Mouse (Mus musculus): ENCODE measurements around the gene Gstz1. TPM values are rescaled to one million over a fixed set of nuclear protein-coding genes. Genes with fewer than 3 reads are reported as not detected.
"Not testable (repeated sequence)": the region's sequence is repeated elsewhere in the genome, so short reads cannot be mapped to it uniquely, and the experiment has no call there.

Gene Gstz1
- polyA plus RNA-seq (2017; shearing (Covaris generic)): 10 to 100 TPM; 15.3 to 15.7 TPM

DNA sequence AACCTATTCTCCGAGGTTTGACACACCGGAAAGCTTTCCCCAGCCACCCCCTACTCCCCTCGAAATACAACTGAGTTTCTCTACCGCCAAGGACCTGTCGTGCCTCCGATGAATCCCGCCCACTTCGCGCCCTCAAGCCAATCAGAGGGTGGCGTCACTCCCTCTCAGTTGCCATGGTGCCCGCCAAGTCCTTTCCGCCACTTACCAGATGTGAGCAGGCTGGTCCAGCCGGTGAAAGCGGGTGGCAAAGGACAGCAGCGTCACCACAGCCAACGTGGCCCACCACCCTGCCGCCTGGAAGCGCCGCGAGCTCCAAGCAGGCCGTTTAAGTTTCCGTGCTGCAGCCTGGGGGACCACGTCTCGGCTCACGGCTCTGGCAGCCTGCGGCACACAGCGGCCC lies at the start of gene Gstz1:
Gstz1 (plus strand) TSS at position 200 of the 400 bp plus-strand sequence.
- peak; percentile 78 for ATAC-seq

DNA sequence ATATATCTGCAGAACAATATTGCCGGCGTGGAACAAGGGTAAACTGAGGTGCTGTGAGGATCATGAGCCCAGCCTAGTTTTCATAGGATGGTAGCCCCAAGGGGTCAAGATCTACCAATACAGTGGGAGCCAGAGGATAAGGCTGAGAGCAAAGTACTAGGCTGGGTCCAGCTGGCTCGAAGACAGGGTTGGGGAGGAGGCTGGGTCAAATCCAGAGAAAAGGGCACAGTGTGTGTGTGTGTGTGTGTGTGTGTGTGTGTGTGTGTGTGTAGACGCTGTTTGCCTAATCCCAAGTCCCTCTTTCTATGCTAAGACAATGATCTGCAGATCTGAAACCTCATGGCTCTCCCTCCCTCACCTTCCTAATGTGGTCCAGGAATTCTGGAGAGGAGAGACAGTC lies 46.6 kb upstream of the Gstz1 start:
- no peak for ATAC-seq

DNA sequence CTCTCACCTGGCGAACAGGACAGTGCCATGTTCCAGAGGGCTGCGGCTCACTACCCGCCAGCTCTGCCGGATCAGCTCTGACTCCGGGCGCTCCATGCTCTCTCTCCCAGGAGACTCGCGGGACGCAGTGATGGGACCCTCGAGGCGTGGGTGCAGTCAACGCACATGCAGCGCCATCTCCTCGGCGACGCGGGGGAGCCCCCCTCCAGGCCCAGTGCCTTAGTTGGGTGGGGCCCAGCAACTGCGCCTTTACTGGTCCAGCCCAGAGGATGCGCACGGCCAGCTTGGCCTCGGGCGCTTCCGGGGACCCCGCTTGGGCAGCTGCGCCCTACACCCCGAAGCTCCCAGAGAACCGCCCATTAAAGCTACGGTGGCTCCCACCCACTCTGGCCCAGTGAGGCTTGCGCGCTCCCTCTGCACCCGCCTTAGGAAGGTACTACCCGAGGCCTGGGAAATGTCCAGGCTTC lies 44.8 kb upstream of the Gstz1 start, which contains the start of gene Ngb:
Ngb (minus strand) TSS at position 375 of the 467 bp plus-strand sequence.
- no peak for ATAC-seq

DNA sequence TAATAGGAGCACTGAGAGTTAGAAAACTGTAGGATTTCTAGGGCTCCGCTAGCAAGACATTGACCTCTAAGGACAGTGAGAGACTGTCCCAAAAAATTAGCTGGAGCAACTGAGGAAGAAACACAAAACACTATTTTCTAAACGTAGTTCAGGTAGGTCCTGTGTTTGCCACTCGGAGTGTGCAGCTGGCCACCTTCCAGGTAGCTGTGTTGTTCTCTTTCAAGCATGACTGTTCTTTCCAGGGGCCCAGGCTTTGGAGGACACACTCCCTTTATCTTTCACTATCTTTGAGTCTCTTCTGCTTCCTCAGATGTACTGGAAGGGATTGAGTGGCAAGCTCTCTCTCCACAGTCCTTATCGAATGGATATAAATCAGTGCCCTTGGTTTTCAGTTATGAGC lies 43.5 kb upstream of the Gstz1 start:
- no peak for ATAC-seq

DNA sequence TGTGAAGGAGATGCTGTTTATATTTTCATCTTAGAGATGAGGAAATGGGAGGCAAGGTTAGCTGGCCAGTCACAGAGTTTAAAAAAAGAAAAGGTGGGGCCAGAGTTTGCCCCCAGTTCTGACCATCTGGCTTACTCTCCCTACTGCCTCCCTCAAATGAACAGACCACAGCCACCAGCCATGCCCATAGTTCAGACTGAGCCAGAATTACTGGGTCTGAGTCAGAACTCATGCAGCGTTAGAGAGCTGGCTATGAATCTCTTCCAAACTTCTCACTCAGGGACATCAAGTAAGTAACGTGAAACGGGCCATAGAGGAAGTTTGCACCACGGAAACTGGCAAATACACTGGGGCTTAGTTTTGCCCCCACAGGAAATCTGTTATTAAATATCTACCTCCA lies 42.2 kb upstream of the Gstz1 start:
- ATAC-seq: no peak

DNA sequence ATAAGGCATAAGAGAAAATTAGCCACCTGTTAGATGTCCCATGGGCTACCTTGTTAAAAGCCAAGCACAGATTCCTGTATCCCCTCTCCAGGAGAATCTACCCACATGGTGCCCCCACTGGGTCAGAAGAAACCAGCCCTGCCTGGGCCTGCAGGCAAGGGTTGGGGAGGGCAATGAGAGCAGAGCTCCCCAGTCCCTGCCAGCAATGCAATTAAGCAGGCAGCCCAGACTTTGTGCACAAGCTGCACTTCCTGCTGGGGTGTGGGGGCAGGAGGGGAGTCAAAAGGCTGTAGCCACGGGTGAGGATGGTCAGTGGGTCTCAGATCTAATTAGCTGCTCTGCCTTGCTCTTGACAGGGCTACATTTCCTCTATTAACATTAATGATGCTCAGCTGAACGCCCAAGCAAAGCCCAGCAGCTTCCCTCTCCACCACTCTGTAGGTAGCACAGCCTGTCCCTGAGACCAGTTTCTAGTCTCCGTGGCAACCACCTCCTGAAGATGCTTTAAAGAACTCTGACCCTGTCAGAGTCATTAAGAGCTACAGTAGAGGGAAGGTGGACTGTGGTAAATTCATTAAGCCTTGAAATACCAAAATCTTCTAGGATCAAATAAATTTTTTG lies 39.5 kb upstream of the Gstz1 start:
- ATAC-seq: no peak

DNA sequence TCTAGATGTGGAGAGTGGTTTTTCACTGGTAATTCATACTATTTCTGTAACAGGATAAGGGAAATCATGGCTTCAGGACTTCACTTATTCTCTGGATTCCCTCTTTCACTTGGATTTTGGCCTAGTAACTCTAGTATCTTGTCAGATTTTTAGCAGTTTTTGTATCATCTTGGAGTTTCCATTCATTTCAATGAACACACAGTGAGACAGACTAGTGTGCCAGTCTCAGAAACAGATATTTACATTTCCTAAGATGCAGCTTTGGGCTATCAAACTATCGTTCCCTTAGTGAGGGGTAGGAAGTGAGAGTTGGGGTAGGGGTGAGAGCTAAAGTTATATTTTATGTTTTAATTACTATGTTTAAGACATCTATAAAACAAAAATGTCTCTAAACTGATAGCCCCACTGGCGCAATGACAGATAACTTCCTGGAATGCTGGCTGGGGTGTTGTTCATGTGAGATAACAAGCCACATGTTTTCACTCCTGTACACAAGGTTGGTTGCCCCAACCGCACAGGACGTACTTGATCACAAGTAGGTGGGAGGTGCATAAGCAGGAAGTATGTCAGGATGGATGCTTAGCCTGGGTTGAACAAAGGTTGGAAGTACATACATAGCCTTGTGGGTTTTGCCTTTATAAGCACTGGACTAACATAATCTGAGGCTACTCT lies 24.9 kb upstream of the Gstz1 start:
- ATAC-seq: no peak

DNA sequence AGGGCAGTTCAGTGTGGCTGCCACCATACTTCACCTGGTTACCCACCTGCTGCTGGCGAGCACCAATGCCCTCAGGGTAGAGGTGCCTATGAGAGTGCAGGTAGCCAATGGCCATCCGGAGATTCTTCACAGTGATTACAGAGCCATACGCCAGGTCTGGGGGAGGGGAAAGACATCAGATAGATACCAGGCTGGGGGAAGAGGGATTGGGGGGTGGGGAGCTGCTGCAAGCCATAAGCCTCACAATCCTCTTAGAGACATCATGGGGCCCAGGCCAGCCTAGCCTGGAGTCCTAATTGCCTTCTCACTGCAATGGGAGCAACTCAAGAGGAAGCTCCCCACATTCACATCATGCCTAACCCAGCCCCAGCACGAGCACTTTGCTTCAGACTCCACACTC lies 19.7 kb upstream of the Gstz1 start:
- ATAC-seq: no peak

DNA sequence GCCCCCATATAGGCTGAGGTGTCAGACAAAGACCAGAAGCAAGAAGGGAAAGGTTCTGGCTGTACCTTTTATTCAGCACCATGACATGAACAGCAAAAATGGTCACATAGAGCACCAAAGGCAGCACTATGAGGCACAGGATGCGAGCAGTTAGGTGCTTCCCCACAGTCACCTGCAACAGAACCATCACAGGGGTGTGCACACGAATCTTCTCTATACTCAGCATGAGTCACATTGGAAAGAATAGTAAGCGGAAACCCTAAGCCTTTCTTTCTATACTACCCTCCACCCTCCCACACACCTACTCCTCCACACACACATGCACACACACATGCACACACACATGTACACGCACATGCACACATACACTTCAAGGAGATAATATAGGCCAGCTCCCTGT lies 16.7 kb upstream of the Gstz1 start:
- ATAC-seq: peak; percentile 98

DNA sequence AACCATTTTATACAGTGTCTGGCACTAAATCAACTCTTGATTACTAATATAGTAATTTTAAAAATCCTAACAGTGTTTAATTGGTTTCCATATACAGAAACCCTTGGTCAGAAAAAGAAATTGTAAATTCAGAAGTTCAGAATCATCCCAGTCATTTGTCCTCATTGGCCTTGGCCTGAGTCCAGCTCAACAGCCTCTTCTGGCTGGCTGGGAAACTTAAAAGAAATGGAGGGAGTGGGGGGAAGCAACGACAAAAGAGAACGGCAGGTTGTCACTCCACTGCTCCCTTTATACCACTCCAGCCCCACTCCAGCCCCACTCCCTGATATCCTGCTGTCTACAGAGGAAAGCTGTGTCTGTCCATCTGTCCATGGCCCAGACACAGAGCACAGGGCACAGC lies 15.8 kb upstream of the Gstz1 start:
- no peak for ATAC-seq

DNA sequence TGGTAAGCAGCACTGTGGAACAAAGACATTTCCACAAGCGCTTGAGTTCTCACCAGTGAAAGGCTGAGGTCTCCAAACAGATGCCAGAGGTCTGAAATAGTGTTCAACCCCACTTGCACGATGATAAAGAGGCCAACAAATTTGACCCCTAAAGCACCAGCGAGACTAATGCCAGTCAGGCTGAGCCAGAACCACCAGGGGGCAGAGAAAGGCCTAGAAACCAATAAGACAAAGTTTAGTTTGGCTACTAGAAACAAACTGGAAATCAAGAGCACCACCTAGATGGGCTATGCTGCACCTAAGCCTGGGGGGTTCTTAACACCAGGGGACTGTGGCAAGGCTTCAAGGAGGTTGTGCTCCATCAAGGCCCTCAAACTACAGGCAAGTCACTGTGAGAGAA lies 15.3 kb upstream of the Gstz1 start:
- ATAC-seq: no peak

DNA sequence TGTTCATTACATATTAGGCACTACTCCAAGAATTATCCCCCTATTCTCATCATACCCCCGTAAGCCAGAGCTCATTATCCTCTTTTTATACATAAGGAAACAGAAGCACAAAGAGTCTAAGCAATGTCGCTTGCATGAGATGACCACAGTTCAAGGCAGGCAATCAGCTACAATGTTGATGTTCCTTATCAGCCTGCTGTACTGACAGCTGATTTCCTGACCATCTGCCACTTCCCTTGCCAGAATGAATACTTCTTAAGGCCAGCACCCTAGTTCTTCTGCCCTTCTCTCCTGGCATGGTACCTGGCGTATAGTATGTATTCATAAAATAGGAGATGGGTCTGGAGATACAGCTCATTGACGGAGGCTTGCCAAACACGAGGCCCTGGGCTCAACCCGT lies 14.8 kb upstream of the Gstz1 start:
- ATAC-seq: no peak

DNA sequence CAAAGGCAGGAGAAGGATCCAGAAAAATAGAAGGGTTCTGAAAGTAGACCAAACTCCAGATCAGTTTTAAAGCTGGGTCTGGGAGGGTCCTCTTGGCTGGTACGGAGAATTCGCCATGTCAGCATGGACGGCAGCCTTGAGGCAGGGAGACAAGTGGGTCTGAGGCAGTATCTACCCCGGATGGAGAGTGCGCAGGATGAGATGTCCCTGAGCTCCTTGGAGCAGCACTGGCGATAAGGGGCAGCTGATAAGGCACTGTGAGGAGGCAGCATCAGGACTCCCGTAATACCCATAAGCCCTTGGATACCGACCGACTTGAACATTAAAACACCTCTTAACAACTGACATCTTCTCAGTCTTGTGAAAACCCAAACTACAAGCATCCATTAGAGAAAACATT lies 14.2 kb upstream of the Gstz1 start:
- no peak for ATAC-seq

DNA sequence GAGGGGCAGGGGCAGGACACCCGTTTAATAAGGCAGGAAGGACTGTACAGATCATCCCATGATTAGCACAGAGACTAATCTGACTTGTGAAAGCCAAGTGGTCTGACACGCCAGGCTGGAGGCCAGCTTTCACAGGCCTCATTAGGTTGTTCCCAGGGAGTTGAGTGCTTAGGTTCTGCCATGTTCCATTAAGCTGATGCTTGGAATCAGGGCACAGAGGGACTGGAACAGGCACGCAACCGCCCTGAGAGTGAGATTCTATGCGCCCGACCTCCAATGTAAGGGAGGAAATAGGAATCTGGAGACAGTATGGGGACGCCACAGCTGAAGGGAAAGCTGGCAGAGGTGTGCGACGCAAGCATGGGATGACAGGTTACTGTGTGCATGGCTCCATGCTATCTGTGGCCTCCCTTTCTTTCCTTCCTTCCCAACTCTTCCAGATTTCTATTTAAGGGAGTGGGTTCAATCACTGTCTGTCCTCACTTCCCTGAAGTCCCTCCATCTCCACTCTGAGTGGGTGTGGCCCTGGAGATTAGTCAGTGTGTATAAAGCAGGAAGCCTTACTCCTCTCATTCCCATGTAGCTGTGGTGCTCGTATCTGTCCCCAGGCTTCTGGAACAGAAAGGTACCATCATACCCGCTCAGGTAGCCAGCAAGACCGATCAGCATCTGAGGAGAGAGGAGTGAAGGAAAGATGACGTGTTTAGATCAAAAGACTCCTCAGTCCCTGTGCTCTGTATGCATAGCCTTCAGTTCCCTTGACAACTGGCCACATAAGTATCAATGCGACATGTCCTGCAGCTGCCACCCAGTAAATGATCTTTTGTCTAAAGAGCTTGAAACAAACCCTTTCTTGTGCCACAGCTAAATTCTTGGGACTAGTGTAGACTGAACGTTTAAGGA lies 9.3 kb upstream of the Gstz1 start:
- no peak for ATAC-seq

DNA sequence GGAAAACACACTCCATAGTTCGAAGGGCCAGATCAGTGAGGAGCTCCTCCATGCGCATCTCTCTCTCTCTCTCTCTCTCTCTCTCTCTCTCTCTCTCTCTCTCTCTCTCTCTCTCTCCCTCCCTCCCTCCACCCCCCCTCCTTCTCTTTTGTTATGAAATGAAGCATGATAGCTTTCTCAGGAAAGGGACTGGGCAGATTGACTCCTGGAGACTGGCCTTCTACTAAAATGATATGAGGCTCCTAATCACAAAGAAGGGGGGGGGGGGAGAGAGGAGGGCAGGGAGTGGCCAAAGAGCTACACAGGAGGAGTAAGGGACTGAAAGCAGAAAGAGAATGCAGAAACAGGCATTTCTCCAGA lies 8.6 kb upstream of the Gstz1 start:
- ATAC-seq: no peak

DNA sequence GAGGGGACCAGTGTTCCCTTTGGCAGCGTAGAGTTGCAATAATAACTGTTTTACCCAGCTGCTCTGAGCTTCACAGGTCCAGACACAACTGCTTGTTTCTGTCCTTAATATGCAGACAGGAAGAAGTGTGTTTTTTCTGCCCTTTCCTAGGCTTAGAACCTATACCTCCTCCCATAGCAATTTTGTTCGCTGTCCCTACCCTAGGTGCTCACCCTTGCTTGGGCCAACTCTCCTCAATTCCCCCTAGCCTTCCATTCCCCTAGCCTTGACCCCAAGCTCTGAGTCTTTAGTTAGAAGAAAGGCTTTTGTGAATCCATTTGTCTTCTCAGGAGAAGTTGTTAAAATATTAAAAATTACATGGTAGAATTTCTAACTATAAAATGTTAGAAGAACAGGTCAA lies 8.2 kb upstream of the Gstz1 start:
- ATAC-seq: no peak

DNA sequence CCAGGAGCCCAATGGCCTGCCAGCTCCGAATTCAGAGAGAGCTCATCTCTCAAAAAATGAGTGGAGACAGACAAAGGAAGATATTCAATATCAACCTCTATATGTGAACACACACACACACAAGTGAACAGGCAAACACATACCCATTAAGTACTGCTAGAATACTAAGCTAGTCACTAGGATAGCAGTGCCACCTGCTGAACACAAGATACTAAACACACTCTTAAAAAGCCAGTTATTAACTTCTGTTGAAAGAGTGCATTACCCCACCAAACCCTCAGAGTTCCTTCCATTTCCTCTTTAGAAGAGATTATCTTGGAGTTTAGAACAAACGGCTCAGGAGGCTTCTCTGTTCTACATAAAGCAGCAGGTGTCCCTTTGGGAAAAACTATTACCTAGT lies 4.8 kb upstream of the Gstz1 start:
- ATAC-seq: no peak

DNA sequence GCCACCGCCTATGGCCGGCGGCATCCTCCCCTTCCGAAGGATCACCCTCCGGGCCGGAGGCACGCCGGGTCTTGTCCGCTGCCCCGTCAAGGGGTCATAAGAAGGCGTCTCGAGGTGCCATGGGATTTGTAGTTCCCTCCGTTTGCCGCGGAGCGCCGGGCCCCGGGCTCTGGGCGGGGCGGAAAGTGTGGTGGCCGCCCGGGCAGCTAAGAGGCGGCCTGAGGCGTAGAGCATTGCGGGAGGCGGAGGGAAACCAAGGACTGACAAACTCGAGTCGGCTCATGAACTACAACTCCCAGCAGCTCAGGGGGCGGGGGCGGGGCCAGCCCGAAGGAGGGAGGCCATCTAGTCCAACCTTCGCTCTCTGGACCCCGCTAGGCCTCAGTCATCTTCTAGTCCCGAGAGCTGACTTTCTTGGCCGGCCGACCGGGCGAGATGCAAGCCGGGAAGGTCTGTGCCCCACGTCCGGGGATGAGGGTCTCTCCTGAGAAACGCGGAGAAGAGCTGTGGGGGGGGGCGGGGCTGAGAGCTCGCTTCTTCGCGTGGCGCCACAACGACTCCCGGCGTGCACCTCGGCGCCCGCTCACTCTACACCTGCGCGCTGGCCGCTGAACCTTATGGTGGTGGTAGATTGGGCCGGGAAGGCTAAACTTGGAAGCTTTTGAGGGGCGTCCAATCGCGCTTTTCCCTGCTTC lies 577 bp downstream of the Gstz1 start, which contains the start of gene Pomt2:
Pomt2 (minus strand) TSS at position 574 of the 695 bp plus-strand sequence.
- ATAC-seq: peak; percentile 91

DNA sequence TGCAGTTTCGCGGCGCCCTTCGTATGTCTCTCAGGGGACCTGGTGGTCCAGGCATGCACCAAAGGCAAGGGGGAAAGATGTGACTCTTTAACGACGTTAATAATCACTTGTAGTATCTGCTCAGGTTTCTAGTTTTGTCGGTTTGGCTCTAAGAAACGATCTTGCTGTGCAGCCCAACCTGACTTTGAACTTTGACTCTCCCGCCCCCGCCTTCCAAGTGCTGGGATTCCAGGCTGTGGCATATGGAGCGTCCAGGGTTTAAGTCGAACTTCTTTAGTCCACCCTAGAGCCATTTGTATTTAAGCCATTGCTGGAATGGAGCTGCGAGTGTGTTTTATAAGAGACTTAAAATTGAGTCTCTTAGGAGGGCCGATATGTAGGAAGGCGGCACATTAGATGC lies 1.2 kb downstream of the Gstz1 start:
- ATAC-seq: no peak

DNA sequence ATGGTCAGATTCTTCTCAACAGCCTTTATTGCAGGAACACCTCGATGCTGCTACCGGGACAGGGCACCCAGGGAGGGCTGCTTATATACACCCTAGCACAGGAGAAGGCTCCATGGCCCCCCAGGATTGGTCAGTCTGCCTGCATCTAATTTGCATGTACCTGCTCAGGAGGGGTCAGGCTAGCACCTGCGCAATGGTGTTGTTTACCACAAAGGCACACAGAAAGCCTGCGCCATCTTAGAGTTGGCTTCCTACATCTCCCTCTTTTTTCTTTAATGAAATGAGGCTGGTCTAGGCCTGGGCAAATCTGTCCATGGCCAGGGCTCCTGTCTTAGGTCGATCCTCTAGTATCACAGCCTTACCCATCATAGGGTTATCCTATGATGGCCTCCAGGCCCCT lies 2.5 kb downstream of the Gstz1 start:
- ATAC-seq: no peak

DNA sequence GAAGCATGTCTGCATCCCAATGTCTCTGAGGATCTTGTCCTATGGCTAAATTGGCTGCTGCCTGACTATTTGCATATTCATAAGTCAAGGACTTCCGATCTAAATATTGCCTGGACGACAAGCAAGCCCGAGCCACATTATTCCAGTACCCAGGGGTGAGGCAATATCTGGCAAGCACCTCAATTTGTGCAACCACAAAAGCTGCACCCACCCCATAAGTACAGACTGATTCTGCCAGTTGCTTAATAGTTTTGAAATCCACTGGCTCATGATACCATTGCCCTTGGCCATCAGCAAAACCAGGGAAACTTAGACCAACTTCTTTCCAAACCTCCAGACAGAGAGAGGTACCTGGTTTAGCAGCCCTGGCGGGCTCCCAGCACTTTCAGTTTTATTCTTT lies 7.5 kb downstream of the Gstz1 start:
- not testable (repeated sequence) for ATAC-seq

DNA sequence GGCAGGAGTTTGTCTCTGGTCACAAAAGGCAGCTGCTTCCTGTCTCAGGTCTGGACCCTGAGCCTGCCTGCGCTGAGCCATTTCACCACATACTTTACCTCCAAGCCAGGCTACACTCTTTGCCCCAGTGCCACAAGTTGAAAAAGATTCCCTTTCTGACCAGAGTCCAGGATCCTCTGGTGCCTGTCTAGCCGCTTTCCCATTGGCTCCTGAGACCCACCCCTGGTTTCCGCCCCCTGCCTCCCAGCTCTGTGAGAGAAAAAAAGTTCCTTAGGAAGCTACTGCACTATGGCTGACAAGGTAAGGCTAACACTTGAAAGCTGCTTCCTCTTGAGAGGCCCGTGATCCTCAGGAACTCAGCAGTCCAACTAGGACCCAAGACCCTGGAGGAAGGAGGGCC lies 10.4 kb downstream of the Gstz1 start:
- ATAC-seq: no peak

DNA sequence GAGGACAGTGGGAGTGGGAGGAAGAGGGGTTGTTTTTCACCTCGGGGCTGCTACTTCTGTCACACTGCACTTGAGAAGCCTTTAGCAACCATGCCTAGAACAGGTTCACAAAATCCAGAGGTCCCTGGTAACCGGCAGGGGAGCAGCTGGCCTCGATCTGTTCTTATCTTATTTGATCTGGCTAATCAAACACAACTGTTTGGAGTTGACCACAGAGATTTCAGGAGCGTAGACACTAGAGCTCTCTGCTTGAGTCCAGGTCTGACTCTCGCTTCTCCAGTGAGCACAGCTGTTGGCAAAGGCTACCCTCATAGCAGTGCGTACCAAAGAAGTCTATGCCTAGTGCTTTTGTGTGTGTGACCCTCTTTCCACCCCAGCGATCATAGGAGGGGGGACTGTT lies 11.1 kb downstream of the Gstz1 start:
- ATAC-seq: no peak

Data from activated CD4-positive, CD25-positive, alpha-beta regulatory T cell, adult 4 months (primary cell).